Mouse (Mus musculus) heart, postnatal 36 days (tissue): ENCODE measurements at regions not wholly inside any gene's neighbourhood (a gene's known extent, or its start where the extent isn't known, plus 50 kb on each side); places are given as distances from the start of the nearest gene placed in this dataset.
"Not testable (repeated sequence)": the region's sequence is repeated elsewhere in the genome, so short reads cannot be mapped to it uniquely, and the experiment has no call there.

Experiments used
- DNase-seq, 2 experiments: peaks; one replicate each; pipeline ENCODE4 v3.0.0; 2021 to 2022
- intact Hi-C: fragments of 180-260 bp; cut with DNase I; formaldehyde crosslinking; loops from one replicate; pipeline ENCODE4 v1.15.1; 2025

DNA sequence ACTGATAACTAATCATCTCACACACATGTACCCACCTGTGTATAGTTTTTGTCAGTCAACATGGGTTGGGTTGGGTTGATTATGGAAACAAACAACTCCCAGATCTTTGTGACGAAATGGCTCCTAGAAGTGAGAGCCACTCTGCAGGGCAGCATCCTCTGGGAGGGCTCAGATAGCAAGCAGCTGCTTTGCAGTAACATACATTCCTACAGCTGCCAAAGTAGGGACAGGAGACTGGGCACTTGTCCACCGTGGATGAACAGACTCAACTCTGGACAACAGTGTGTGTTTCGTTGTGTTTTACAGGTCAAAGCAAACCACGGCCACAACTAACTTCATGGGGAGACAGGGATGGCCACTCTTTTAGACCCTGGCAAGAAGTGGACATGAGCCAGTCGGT, 142.7 kb upstream of the Dapk1 start:
- no peak for DNase-seq

DNA sequence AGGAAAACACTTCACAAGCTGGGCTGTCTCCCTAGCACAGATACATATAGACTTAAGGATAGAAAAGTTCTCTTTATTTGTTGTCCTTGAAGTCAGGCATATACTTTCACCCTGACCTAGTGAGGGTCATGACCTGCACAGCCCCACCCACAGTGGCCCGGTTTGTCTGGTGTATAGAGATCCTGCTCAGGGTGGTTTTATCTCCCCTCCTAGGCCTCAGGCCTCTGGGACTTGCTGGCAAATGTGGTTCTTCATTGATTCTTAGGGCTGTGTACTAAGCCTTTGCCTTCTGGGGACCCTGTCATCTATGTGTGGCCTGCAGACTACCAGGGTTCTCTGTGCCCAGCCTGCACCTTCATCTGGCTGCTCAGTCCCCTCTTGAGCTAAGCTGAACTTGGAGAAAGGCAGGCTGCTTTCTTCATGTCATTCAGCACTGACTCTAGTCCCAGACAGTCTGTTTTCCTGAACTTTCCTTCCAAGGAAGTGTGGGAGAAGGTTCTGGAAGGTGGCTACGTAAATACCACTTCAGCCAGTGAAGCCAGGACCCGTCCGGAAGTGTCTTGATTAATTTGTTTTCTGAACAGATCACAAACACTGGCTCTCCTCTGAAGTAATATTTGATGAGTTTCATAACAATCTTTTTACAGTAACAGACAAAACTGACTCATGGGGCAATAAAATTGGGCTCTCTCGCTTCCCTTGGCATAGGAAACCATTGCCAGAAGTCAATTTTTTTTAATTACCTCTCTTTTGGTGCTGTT, 135.0 kb upstream of the Dapk1 start:
- intact Hi-C loops, result loop anchor here (5.0 kb wide), 1 partner anchor 514 kb away; no protein-coding TSS in a partner anchor
- DNase-seq, result no peak

More for the DNA sequence above, 142.7 kb upstream of the Dapk1 start:
- intact Hi-C loops, result no loop called here

DNA sequence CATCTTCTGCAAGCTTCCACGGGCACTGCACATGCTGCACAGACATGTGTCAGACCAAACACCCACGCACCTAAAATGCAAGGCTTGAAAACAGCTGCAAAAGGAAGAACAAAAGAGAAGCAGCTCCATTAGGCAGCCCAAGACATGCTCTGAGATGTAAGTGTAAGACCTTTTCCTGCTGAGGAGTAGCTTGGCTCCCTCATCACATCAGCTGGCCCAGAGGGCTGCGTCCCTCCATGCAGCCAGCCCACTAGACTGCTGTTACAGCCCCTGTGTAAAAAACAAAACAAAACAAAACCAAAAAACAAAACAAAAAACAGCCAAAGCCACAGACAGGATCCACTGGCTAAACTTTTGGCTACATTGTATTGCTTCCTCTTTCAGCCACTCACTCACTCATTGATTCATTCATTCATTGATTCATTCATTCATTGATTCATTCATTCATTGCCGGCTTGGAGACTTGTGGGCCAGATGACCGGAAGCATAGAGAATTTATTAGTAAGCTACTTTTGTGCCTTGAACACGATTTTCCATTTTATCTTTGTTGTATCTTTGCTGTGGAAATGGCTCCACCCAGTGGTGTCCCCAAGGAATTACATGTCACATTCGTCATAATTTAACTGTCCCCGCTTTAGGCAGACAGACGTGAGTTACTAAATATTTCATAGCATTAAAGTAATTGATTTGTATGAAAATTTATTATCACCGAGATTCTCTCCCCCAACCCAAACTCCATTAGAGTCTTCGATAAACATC, 133.7 kb upstream of the Dapk1 start:
- intact Hi-C loops, result loop anchor here (1.0 to 5.0 kb wide), 5 partner anchors 291 to 625 kb away; partner anchors contain the start of gene Gas1
- peak; percentile 74 for DNase-seq

DNA sequence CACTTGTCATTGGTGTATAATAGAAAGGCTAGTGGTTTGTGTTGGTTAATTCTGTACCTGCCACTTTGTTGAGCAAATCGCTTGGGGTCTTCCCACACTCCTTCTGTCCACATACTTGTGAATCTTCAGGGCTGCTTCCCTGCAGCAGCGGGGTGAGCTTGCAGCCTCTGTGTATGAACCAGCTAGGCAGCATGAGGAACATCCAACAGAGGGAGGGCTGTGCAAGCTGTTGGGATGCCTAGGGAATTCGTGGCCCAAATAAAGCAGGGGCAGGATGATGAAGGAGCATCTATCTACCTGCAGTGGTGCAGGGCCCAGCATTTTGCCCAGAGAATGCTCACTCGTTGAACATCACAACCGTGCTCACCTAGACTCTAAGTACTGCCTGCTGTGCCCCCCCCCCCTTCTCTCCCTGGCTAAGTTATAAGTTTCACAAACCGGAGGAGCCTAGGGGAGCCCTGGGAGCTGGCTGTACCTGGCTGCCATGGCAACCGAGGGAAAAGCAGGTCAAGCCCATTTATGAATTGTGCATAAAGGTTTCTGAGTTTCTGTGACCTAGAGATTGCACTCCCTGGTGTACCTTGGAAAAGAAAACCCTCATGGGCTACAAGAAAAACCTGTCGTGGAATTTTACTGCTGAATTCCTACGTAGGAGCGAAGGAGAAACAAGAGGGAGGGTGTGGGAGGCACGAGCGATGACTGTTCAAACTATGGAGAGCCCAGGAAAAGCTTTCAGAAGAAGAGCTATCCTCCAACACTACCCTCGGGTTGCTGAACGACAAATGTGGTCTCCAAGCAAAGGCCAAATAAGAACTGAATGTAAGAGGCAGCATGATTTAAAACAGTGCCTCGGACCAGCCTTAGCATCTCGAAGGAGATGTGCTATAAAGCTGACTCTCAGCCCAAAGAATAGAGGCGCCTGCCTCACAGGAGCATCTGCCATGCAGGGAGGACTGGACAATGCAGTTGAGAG, 131.0 kb upstream of the Dapk1 start:
- DNase-seq, result no peak
- intact Hi-C loops, result no loop called here

DNA sequence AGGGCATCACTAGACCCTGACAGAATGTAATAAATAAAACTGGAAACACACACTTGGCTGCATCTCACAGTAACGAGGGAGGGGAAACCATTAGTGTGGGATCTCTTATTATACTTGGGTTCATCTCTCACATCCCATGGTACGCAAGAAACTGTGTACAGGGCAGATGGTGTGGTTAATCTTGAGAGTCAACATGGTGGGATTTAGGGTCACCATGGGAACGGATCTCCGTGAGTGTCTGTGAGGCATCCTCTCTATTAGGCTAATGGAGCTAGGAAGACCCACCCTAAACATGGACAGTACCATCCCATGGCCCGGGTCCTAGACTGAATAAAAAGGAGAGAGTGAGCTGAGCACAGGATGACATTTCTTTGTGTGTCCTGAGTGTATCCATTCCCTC, 130.1 kb upstream of the Dapk1 start:
- intact Hi-C loops, result no loop called here
- no peak for DNase-seq

DNA sequence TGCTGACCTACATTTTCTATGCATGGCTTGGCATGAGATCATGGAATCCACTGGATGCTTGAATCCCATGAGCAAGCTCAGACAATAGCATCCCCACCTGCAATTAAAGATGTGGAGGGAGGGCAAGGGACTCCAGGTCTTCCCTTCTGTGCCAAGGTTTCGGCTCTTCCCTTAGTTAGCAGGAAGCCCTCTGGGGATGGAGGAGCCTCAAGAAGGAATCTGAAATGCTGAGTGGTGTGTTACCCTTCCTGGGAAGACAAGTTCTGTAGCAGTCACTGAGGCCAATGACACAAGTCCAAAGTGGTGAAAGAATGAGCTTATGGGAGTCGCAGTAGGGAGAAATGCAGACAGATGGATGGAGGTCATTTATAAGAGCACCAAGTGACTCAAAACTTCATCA, 125.4 kb upstream of the Dapk1 start:
- intact Hi-C loops, result loop anchor here (5.0 kb wide), 1 partner anchor 341 kb away; no protein-coding TSS in a partner anchor
- no peak for DNase-seq

DNA sequence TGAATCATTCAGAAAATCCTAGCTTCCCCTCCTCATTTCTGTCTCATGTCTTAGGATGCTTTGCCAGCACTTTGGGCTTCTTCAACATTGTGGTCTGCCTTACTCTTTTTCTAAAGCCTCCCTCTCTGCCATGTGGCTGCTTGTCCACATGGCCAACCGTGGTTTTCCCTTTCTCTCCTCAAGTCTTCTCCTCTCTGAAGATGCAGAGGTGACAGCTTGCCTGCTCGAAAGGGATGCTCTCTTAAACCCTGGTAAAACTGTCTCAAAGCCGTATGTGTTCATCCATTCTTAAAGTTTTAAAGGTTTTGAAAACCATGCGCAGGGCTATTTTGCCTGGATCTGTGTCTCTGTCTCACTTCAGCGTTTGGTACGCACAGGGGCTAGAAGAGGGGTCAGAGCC, 123.4 kb upstream of the Dapk1 start:
- intact Hi-C loops, result loop anchor here (2.0 to 5.0 kb wide), 2 partner anchors 122 to 339 kb away; partner anchors contain the start of gene Dapk1
- no peak for DNase-seq

DNA sequence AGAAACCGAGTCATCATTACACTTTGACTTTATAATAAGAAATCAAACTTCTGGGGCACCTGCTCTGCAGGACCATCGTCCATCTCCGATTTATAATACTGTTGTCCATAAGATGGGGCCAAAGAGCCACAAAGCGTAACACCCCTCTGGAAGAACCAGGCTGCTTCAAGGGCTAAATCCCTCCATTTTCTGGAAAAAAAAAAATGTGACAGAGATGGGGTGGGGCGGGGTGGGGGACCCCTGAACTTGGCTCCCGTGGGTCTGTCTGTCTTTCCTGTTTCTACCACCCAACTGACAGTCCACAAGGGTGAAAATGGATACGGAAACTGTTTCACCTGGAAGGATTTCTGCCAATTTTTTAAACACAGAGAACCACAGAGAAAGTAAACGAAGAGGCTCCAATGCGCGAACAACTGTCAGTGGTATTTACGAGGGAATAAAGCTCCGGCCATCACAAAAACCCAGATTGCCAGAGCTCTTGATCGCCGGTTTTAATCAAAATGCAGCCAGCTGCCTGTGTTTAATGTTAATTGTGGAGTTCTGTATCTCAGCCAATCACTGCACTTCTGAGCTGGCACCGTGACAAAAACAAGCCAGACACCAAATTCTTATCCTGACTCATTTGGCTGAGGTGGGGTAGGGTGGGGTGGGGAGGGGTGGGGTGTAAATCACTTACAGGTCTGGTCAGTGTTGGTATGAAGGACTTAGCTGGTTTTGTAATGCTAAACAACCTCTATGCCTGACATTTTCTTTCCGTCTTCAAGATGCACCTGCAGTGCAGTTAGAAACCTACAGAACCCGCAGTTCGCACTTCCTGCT, 122.5 kb upstream of the Dapk1 start:
- intact Hi-C loops, result loop anchor here (1.0 to 5.0 kb wide), 4 partner anchors 122 to 338 kb away; partner anchors contain the start of gene Dapk1
- DNase-seq, result peak in 1 of 2 experiments; percentile 43

DNA sequence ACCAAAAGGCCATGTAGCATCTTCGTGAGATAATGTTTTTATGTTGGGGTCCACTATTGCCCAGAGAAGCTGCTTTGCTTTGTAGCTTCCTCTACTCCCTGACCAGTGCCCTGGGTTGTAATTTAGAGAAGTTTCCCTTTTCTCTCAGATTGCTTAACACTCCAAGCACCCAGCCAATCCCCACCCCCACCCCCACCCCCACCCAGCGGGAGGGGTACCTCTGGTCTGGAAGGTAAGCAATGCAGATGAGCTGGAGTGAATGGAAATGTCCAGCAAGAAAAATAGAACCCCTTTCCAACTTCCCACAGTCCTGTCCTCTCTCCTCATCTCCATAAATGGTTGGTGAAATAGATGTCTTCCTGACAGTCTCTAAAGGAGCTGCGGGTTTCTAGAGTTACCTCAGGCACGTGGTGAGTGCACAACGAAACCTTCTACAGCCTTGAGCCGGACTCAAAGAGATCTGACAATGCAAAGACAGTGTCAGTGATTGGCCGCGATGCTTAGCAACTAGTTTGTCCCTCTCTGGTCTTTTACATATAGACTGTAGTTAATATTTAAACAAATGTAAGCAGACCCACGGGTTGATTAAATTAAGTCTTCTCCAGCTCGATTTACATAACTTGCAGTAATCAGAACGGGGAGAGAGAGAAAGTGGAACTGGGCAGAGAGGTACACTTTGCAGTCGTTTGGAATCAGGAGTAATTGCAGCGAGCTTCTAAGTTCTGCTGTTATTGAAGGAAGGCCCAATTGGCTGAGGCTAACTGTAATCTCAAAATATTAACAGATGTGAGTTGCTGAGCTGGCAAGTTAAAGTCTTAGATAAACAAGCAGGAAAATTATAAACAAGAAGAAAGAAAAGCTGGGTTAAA, 121.7 kb upstream of the Dapk1 start:
- no peak for DNase-seq
- intact Hi-C loops, result loop anchor here (1.0 to 5.0 kb wide), 4 partner anchors 121 to 337 kb away; partner anchors contain the start of gene Dapk1

DNA sequence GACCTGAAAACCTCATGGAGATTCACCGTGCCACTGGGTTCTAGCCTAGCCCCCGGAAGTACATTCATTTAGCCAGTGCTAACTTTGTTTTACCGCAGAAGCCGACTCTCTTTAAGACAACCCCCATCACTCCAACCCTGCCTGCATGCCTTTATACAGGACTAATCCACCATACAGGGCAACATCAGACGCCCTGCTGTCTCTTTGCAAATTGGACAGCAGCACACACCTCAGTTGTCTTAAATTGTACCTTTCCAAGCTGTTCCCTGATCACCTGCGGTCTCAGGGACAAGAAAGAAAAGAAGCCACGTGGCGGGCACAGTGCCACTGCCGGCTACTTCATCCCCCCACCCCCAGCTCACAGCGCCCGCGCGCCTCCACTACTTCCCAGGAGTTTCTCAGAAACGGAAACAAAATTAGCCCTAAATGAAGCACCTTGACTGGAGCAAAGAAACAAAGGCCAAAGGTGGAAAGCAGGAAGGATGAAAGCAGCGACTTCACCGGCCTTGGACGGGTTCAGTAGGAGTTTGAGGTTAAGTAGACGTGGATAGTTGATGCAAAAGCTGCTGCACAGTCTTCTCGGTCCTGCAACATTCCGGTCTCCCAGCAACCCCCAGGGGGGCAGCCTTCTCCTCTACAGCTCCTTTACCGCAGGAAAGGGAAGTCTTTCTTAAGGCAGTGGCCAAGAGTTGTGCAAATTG, 120.9 kb upstream of the Dapk1 start:
- DNase-seq, result no peak
- intact Hi-C loops, result no loop called here

DNA sequence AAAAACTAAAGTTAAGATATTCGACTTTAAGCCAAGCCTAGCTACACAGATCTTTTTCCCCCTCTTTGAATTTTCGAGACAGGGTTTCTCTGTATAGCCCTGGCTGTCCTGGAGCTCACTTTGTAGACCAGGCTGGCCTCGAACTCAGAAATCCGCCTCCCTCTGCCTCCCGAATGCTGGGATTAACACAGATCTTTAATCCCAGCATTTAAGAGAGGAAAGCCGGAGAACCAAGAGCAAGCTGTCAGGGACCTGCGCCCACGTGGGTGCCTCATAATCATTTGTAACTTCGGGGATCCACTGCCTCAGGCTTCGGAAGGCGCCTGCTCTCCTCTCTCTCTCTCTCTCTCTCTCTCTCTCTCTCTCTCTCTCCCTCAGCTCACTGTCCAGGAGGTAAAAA, 120.3 kb upstream of the Dapk1 start:
- intact Hi-C loops, DNase-seq: not testable (repeated sequence)

DNA sequence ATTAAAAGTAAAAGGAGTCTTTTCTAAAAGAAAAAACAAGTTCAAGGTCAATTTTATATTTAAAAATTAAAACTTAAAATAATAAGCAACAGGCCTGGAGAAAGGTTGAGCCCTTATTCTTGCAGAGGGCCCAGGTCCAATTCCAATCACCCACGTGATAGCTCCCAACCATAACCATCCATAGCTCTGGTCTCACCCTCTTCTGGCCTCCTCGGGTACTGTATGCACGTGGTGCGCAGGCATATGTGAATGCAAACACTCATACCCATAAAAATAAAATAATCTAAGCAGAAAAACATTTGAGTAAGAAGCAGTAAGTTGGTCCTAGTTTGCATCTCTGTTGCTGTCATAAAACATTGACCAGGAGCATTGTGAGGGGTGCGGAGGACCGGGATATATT, 119.8 kb upstream of the Dapk1 start:
- no peak for DNase-seq
- intact Hi-C loops, result no loop called here

DNA sequence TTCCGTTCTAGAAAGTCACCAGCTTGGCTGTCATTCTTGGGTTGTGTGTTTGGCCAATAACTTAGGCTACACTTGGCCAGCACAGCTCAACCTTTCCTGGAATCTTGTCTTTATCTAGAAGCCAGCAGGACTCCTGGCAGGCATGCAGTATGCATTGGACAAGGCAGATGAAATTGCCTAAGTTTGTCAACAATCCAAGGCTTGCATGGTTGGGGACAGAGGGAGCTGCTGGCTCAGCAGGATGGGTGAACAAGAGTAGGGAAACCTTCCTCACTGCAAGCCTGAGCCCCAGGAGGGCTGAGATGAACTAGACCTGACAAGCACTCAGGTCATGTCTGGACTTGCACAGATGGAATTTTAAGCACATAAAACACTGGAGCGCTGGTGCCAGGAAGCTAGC, 115.6 kb upstream of the Dapk1 start:
- intact Hi-C loops, result loop anchor here (2.0 kb wide), 1 partner anchor 37 kb away; no protein-coding TSS in a partner anchor
- DNase-seq, result peak; percentile 66 to 72

DNA sequence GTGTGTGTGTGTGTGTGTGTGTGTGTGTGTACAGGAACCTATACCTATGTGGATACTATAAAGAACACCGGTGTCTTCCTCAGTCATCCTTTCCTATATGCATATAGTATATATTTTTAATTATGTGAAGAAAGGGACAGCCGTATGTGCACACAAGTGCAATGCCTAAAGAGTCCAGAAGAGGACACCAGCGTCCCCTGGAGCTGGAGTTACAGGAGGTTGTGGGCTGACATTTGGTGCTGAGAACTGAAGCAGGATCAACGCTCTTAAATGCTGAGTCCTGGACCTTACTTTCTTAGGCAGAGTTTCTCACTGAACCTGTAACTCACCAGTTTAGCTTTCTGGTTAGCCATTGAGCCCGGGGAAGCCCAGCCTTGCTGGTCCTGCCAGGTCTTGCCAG, 114.9 kb upstream of the Dapk1 start:
- intact Hi-C loops, result loop anchor here (2.0 kb wide), 1 partner anchor 36 kb away; no protein-coding TSS in a partner anchor

DNA sequence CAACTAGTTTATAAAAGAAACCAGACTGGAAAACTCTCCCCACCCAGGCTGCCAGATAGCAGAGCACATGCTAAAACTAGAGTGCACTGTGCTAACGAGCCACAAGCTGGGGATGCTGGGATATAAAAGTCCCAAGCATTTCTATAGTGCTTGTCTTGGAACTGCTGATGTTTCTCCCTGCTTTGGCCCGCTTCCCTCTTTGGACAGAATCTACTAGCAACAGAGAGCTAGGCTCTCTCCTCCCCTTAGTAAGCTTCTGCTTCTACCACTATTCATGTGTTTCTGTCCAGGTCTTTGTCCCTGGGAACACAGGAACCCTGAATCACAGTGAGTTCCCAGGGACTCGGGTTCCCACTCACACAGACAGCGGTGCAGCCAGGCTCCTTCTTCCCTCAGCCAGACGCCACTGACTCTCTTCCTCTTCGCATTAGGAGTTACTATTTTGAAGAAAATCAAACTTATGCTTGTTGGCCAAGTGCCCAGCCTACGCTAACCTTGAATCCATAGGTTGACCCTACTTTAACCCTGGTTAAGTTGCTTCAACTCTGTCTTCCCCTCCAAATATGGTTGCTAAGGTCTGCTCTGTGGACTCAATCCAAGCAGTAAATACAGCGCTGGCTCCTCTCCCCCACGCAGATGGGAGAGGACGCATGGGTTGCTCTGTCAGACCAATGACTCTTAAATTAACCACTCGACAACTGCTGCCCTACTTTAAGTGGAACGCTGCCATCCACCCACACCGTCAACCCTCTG, 113.4 kb upstream of the Dapk1 start:
- intact Hi-C loops, result no loop called here
- peak in 1 of 2 experiments; percentile 49 for DNase-seq

More for the DNA sequence above, 114.9 kb upstream of the Dapk1 start:
- DNase-seq, result no peak

DNA sequence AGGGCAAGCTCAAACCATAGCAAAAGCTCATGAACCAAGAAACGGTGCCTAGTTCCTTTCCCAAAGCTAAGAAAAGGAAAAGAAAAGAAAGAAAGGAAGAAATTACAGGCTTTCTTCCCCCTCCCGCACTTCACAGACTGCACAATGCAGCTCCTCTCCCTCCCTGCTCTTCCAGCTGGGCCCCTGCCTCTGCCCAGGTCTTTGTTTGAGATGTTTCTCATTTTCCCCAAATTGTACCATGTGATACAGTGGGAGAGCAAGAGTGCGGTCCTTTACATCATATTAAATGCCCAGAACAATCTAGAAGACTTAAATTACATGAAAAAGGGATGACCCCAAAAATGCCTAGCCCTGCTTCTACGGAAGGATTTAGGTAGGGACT, 112.9 kb upstream of the Dapk1 start:
- no peak for DNase-seq
- intact Hi-C loops, result no loop called here

DNA sequence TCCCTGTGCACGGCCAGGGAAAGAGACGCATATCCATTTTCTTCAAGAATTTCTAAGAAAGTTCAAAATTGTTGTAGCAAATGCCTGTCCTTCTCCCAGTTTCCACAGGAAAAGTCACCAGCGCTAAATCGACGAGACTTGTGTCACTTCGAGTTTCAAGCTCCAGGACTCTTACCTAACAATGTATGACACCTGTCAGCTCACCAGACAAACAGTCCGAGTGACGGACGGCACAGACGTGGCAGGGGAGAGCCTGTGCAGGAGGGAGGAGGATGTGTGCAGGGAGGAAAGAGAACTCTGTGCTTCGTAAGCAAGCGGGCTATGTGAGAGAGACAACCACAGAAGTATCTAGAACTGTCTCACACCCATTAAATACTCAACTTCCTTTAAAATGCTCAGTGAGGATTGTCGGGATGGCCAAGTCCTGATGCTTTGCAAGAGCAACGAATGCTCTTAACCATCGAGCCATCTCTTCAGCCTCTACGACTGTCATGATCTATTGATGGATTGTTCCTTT, 109.7 kb upstream of the Dapk1 start:
- no peak for DNase-seq
- intact Hi-C loops, result no loop called here
